Mouse (Mus musculus): ENCODE measurements around the gene Cbfa2t2. TPM values are rescaled to one million over a fixed set of nuclear protein-coding genes. Genes with fewer than 3 reads are reported as not detected.
"Not testable (repeated sequence)": the region's sequence is repeated elsewhere in the genome, so short reads cannot be mapped to it uniquely, and the experiment has no call there.

Gene Cbfa2t2
- polyA plus RNA-seq, 1 experiment from 2014 or later: 15.1 TPM

GRCm38 (mm10) chr2:154477028-154477427 is 40.7 kb downstream of the Cbfa2t2 start:
- Histone ChIP-seq H3K36me3 (0 out of 2 replicates have a peak, but pooled peaks cover 4% of the 10 kb centered on the region), H3K9me3 (replicated peaks) (no peaks in the 10 kb centered on the region), H3K4me1 (peaks cover 4% of the 10 kb centered on the region; the same call in 1 of the 2 replicates), H3K4me3 (no peak overlapping the region), H3K9ac (no peak overlapping the region), H3K27me3 (replicated peaks) (no peaks in the 10 kb centered on the region), H3K27ac (no peak overlapping the region), H3K4me2 (no peak overlapping the region)
- no peak for ATAC-seq
- WGBS (ENCODE audit: insufficient replicate concordance): 64% methylated on average over 3 of the region's 3 CpGs

GRCm38 (mm10) chr2:154491788-154492187 is 55.5 kb downstream of the Cbfa2t2 start:
- H3K36me3 ChIP-seq: no peaks in the 10 kb centered on the region; the same call in 1 of the 2 replicates
- H3K27me3 ChIP-seq (replicated peaks): no peaks in the 10 kb centered on the region
- H3K9me3 ChIP-seq (replicated peaks): no peaks in the 10 kb centered on the region
- H3K4me3 ChIP-seq: no peak overlapping the region
- H3K27ac ChIP-seq: no peak overlapping the region
- H3K9ac ChIP-seq: no peak overlapping the region
- H3K4me1 ChIP-seq: no peaks in the 10 kb centered on the region
- no peak for ATAC-seq
- H3K4me2 ChIP-seq: no peak overlapping the region

- H3K9ac ChIP-seq, H3K36me3 ChIP-seq, H3K4me1 ChIP-seq: not testable (repeated sequence)
Measured at GRCm38 (mm10) chr2:154493559-154493958, 57.3 kb downstream of the Cbfa2t2 start.

GRCm38 (mm10) chr2:154495021-154495420 is 58.7 kb downstream of the Cbfa2t2 start:
- H3K4me1 ChIP-seq: peaks cover 19% of the 10 kb centered on the region
- no peak for ATAC-seq
- H3K9ac ChIP-seq: no peak overlapping the region
- H3K27ac ChIP-seq: no peak overlapping the region
- H3K27me3 ChIP-seq (replicated peaks): no peaks in the 10 kb centered on the region
- WGBS (ENCODE audit: insufficient replicate concordance): 77% methylated on average over 4 of the region's 4 CpGs
- no peaks in the 10 kb centered on the region; the same call in 1 of the 2 replicates for H3K36me3 ChIP-seq
- no peak overlapping the region for H3K4me2 ChIP-seq
- H3K9me3 ChIP-seq (replicated peaks): no peaks in the 10 kb centered on the region
- no peak overlapping the region for H3K4me3 ChIP-seq

More at GRCm38 (mm10) chr2:154493559-154493958, 57.3 kb downstream of the Cbfa2t2 start:
- not testable (repeated sequence) for H3K27ac ChIP-seq; H3K4me2 ChIP-seq; H3K4me3 ChIP-seq; H3K27me3 ChIP-seq (replicated peaks); ATAC-seq; H3K9me3 ChIP-seq (replicated peaks)
- 37% methylated on average over 2 of the region's 2 CpGs for WGBS (ENCODE audit: insufficient replicate concordance)

- ATAC-seq: no peak
- no peak overlapping the region for H3K9ac ChIP-seq
- no peaks in the 10 kb centered on the region for H3K27me3 ChIP-seq (replicated peaks)
- peaks cover 17% of the 10 kb centered on the region for H3K36me3 ChIP-seq
- H3K9me3 ChIP-seq (replicated peaks): no peaks in the 10 kb centered on the region
- no peak overlapping the region for H3K4me3 ChIP-seq
- peaks cover 19% of the 10 kb centered on the region for H3K4me1 ChIP-seq
- H3K4me2 ChIP-seq: no peak overlapping the region
- no peak overlapping the region for H3K27ac ChIP-seq
- 45% methylated on average over 5 of the region's 5 CpGs for whole genome bisulfite sequencing (ENCODE audit: insufficient replicate concordance)
Measured at GRCm38 (mm10) chr2:154498571-154498970, 62.3 kb downstream of the Cbfa2t2 start.

GRCm38 (mm10) chr2:154499717-154500247 is 63.5 kb downstream of the Cbfa2t2 start:
- Histone ChIP-seq H3K4me1 (peaks cover 19% of the 10 kb centered on the region), H3K27ac (0 out of 2 replicates have a peak overlapping the region, but pooled peaks have one; percentile 7), H3K27me3 (replicated peaks) (no peaks in the 10 kb centered on the region), H3K4me3 (no peak overlapping the region), H3K9me3 (replicated peaks) (no peaks in the 10 kb centered on the region), H3K36me3 (peaks cover 29% of the 10 kb centered on the region), H3K4me2 (no peak overlapping the region), H3K9ac (no peak overlapping the region)
- 55% methylated on average over 2 of the region's 2 CpGs for WGBS (ENCODE audit: insufficient replicate concordance)
- no peak; the same call in 1 of the 2 replicates for ATAC-seq

GRCm38 (mm10) chr2:154500758-154501157 is 64.5 kb downstream of the Cbfa2t2 start:
- Histone ChIP-seq H3K4me1 (peaks cover 19% of the 10 kb centered on the region), H3K9ac (no peak overlapping the region), H3K9me3 (replicated peaks) (no peaks in the 10 kb centered on the region), H3K4me3 (no peak overlapping the region), H3K27ac (no peak overlapping the region), H3K36me3 (peaks cover 36% of the 10 kb centered on the region), H3K27me3 (replicated peaks) (no peaks in the 10 kb centered on the region), H3K4me2 (no peak overlapping the region)
- 85% methylated on average over 3 of the region's 3 CpGs for WGBS (ENCODE audit: insufficient replicate concordance)
- ATAC-seq: no peak

- no peaks in the 10 kb centered on the region for H3K9me3 ChIP-seq (replicated peaks)
- H3K4me2 ChIP-seq: no peak overlapping the region
- H3K9ac ChIP-seq: no peak overlapping the region; the same call in 1 of the 2 replicates
- no peak for ATAC-seq
- H3K27ac ChIP-seq: peak overlapping the region; percentile 71
- WGBS (ENCODE audit: insufficient replicate concordance): 73% methylated on average over 2 of the region's 2 CpGs
- H3K4me1 ChIP-seq: peaks cover 15% of the 10 kb centered on the region
- peaks cover 55% of the 10 kb centered on the region for H3K36me3 ChIP-seq
- no peak overlapping the region for H3K4me3 ChIP-seq
- no peaks in the 10 kb centered on the region for H3K27me3 ChIP-seq (replicated peaks)
Measured at GRCm38 (mm10) chr2:154507076-154507475, 70.8 kb downstream of the Cbfa2t2 start.

GRCm38 (mm10) chr2:154507566-154508283 is 71.4 kb downstream of the Cbfa2t2 start:
- 56% methylated on average over 9 of the region's 9 CpGs for WGBS (ENCODE audit: insufficient replicate concordance)
- no peak overlapping the region; the same call in 1 of the 2 replicates for H3K9ac ChIP-seq
- H3K27me3 ChIP-seq (replicated peaks): no peaks in the 10 kb centered on the region
- H3K4me1 ChIP-seq: peaks cover 15% of the 10 kb centered on the region
- H3K9me3 ChIP-seq (replicated peaks): no peaks in the 10 kb centered on the region
- no peak overlapping the region for H3K4me2 ChIP-seq
- peaks cover 55% of the 10 kb centered on the region for H3K36me3 ChIP-seq
- H3K27ac ChIP-seq: peak overlapping the region; percentile 71
- peak; percentile 75; the same call in 1 of the 2 replicates for ATAC-seq
- no peak overlapping the region for H3K4me3 ChIP-seq

- Histone ChIP-seq H3K27me3 (replicated peaks) (no peaks in the 10 kb centered on the region), H3K4me1 (peaks cover 15% of the 10 kb centered on the region), H3K9ac (no peak overlapping the region), H3K27ac (no peak overlapping the region), H3K9me3 (replicated peaks) (no peaks in the 10 kb centered on the region), H3K4me3 (no peak overlapping the region), H3K36me3 (peaks cover 51% of the 10 kb centered on the region), H3K4me2 (no peak overlapping the region)
- no peak for ATAC-seq
- 85% methylated on average over 4 of the region's 4 CpGs for WGBS (ENCODE audit: insufficient replicate concordance)
Measured at GRCm38 (mm10) chr2:154508450-154508849, 72.2 kb downstream of the Cbfa2t2 start.

- Histone ChIP-seq H3K4me1 (peaks cover 15% of the 10 kb centered on the region), H3K27ac (no peak overlapping the region), H3K9ac (no peak overlapping the region), H3K9me3 (replicated peaks) (no peaks in the 10 kb centered on the region), H3K4me3 (no peak overlapping the region), H3K4me2 (no peak overlapping the region), H3K36me3 (peaks cover 37% of the 10 kb centered on the region), H3K27me3 (replicated peaks) (no peaks in the 10 kb centered on the region)
- no peak for ATAC-seq
- 81% methylated on average over 3 of the region's 3 CpGs for WGBS (ENCODE audit: insufficient replicate concordance)
Measured at GRCm38 (mm10) chr2:154510141-154510540, 73.9 kb downstream of the Cbfa2t2 start.

- H3K4me2 ChIP-seq: no peak overlapping the region
- no peaks in the 10 kb centered on the region for H3K4me1 ChIP-seq
- peaks cover 40% of the 10 kb centered on the region for H3K36me3 ChIP-seq
- ATAC-seq: no peak
- no peak overlapping the region for H3K4me3 ChIP-seq
- H3K27ac ChIP-seq: no peak overlapping the region
- WGBS (ENCODE audit: insufficient replicate concordance): 81% methylated on average over 3 of the region's 3 CpGs
- no peaks in the 10 kb centered on the region for H3K27me3 ChIP-seq (replicated peaks)
- no peaks in the 10 kb centered on the region for H3K9me3 ChIP-seq (replicated peaks)
- no peak overlapping the region for H3K9ac ChIP-seq
Measured at GRCm38 (mm10) chr2:154516944-154517343, 80.7 kb downstream of the Cbfa2t2 start.

Measured in liver, embryonic 12.5 days (tissue).